Mouse (Mus musculus): ENCODE measurements around the gene Olfr1418. TPM values are rescaled to one million over a fixed set of nuclear protein-coding genes. Genes with fewer than 3 reads are reported as not detected.

Gene Olfr1418
- polyA plus RNA-seq, 1 experiment from 2014 or later, result not detected

DNA sequence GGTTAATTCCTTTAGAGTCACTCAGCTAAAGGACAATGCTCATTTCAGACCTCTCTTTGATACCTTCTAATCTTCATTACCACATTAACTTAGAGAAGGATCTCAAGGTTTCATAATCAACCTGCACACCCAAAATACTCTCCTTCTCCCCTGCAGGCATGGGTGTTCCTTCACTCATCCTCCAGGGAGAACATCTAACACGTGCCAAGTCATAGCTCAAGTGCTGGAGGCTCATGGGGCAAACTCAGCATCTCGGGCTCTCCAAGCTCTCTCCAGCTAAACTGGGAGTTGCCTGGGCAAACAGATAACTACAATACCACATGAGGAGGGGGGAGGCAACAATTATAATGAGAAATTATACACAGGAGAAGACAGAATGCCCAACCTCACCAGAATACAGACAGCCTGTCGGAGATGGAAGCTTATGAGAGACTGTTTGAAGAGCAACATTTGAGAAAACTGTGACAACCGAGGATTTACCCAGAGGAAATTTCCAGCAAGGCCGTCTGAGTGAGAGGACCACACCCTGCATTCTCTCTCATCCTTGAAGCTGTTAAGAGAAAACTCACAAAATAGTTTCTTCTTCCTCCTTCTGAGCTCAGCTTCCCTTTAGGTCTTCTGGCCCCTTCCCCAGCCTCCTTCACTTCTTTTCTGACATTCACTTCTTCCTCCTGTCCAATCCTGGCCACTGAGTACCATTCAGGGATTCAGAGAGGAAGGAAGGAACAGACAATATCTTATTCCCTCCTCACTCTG is 50.7 kb downstream of the Olfr1418 start:
- Histone ChIP-seq H3K9ac (no peak overlapping the region), H3K4me1 (replicated peaks) (peaks cover 5% of the 10 kb centered on the region; the same call in 1 of the 2 replicates), H3K9me3 (replicated peaks) (no peaks in the 10 kb centered on the region), H3K27ac (no peak overlapping the region), H3K4me2 (no peak overlapping the region), H3K36me3 (no peaks in the 10 kb centered on the region), H3K4me3 (replicated peaks) (no peak overlapping the region), H3K27me3 (no peaks in the 10 kb centered on the region)
- DNase-seq (no peak), ATAC-seq (ENCODE audit: low read depth) (no peak)
- 39% methylated on average over 5 of the region's 5 CpGs for WGBS (ENCODE audit: insufficient replicate concordance)

DNA sequence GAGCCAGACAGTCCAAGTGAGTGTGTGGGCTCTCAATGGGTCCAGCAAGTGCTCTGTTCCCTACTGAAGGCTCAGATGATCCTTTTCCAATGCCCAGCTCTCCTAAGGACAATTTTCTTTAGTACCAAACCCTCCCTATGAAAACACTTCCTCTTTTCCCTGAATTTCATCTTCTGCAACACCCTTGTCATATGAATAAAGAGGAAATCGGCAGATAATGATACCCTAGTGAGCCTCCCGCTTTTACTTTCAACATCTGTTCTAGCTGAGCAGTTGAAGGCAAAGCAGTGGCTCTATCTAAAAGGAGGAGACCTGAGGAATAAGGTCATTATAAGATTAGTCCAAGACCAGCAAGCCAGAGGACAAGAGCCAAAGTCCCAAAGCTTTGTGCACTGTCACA is 52.4 kb downstream of the Olfr1418 start:
- Histone ChIP-seq H3K4me2 (no peak overlapping the region), H3K4me1 (replicated peaks) (no peaks in the 10 kb centered on the region), H3K36me3 (no peaks in the 10 kb centered on the region), H3K9ac (no peak overlapping the region), H3K4me3 (replicated peaks) (no peak overlapping the region), H3K9me3 (replicated peaks) (no peaks in the 10 kb centered on the region), H3K27ac (no peak overlapping the region), H3K27me3 (no peaks in the 10 kb centered on the region)
- no peak for ATAC-seq (ENCODE audit: low read depth)
- DNase-seq, result no peak
- 34% methylated on average over 2 of the region's 2 CpGs for WGBS (ENCODE audit: insufficient replicate concordance)

DNA sequence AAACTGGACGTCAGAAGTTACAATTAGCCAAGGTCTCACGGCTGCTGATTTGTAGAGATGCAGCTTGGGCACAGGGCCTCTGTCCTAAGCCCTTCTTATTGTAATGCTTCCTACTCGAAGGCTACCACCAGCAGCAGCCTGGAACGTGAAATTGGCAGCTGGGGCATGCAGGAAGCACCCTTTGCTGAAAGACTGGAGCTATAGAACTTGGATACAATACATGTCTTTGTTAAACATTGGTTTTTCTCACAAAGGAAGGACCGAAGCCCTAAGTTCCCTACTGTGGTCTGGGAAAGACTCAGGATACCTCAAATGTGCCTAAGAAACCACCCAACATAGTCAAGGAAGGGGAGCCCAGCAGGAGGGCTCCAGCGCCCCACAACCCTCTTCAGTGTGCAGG is 53.0 kb downstream of the Olfr1418 start:
- H3K9me3 ChIP-seq (replicated peaks), result no peaks in the 10 kb centered on the region
- no peaks in the 10 kb centered on the region for H3K36me3 ChIP-seq

DNA sequence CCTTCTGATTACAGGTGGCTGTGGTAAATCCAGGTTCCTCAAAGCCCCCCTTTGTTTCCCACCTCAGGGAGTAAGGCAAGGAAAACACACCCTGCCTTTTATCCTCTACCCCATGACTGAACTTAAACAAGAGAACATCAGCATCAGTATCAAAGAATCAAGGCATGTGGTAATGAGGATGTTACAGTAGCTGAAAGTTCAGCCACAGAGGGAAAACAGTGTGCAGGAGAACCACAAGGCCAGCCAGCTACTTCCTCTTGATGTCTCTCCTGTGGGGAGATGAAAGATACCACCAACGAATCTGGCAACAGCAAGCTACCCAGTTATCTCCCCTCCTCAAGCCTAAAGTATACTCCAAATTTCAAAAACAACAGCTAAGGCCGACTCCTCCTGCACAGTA is 53.6 kb downstream of the Olfr1418 start:
- 7% methylated on average over 2 of the region's 2 CpGs for WGBS (ENCODE audit: insufficient replicate concordance)
- ATAC-seq (ENCODE audit: low read depth) (no peak), DNase-seq (no peak)
- H3K36me3 ChIP-seq, result no peaks in the 10 kb centered on the region
- no peak overlapping the region for H3K4me2 ChIP-seq
- H3K4me1 ChIP-seq (replicated peaks), result no peaks in the 10 kb centered on the region
- no peak overlapping the region for H3K9ac ChIP-seq
- H3K27ac ChIP-seq, result no peak overlapping the region
- no peaks in the 10 kb centered on the region for H3K9me3 ChIP-seq (replicated peaks)
- H3K27me3 ChIP-seq, result no peaks in the 10 kb centered on the region
- H3K4me3 ChIP-seq (replicated peaks), result no peak overlapping the region

More for the DNA sequence above, 53.0 kb downstream of the Olfr1418 start:
- Histone ChIP-seq H3K4me2 (no peak overlapping the region), H3K4me3 (replicated peaks) (no peak overlapping the region), H3K27me3 (no peaks in the 10 kb centered on the region), H3K9ac (no peak overlapping the region), H3K27ac (no peak overlapping the region), H3K4me1 (replicated peaks) (no peaks in the 10 kb centered on the region)
- DNase-seq, result no peak
- 29% methylated on average over 6 of the region's 6 CpGs for WGBS (ENCODE audit: insufficient replicate concordance)
- no peak for ATAC-seq (ENCODE audit: low read depth)

DNA sequence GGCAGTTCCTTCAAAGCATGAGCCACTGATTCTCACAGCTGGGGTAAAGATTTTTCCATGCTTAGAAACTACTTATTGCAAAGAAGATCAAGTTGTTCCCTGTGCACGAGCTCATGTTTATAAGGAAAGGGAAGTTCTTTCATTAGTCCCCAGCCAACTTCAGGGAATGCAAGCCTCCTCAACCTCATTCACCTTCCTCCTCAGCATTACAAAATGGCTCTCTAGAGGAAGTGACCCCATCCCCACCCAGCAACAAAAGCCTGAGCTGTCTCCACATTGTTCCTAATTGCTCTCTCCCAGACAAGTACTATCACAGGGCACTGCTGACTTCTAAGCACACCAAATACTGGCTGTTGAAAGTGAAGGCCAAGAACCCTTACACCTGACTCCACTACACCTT is 56.4 kb downstream of the Olfr1418 start:
- no peak overlapping the region for H3K4me3 ChIP-seq (replicated peaks)
- ATAC-seq (ENCODE audit: low read depth) (no peak), DNase-seq (no peak)
- no peaks in the 10 kb centered on the region for H3K27me3 ChIP-seq
- no peak overlapping the region for H3K27ac ChIP-seq
- H3K9me3 ChIP-seq (replicated peaks), result no peaks in the 10 kb centered on the region
- no peaks in the 10 kb centered on the region for H3K4me1 ChIP-seq (replicated peaks)
- 32% methylated on average over 1 of the region's 1 CpGs for WGBS (ENCODE audit: insufficient replicate concordance)
- no peak overlapping the region for H3K9ac ChIP-seq
- no peaks in the 10 kb centered on the region for H3K36me3 ChIP-seq
- H3K4me2 ChIP-seq, result no peak overlapping the region

Other genes starting within 250 kb of the Olfr1418 start
- gene Ms4a2, start 237.3 kb downstream of the Olfr1418 start, polyA plus RNA-seq (2015; fragmentation: Nextera tagmentation; extraction: Ambion mirVana), result 0.90 and 1.3 TPM in 2 replicates
- 14.7 and 15.1 TPM in 2 replicates for gene Ms4a3, start 220.2 kb downstream of the Olfr1418 start, polyA plus RNA-seq (2015; fragmentation: Nextera tagmentation; extraction: Ambion mirVana)
- 0.49 TPM in 1 of 2 replicates, not detected in the other for gene Oosp2, start 200.5 kb downstream of the Olfr1418 start, polyA plus RNA-seq (2015; fragmentation: Nextera tagmentation; extraction: Ambion mirVana)
- not detected in 2 replicates for gene Oosp1, start 169.9 kb downstream of the Olfr1418 start, polyA plus RNA-seq (2015; fragmentation: Nextera tagmentation; extraction: Ambion mirVana)
- not detected in 2 replicates for gene Oosp3, start 164.0 kb downstream of the Olfr1418 start, polyA plus RNA-seq (2015; fragmentation: Nextera tagmentation; extraction: Ambion mirVana)
- not detected in 2 replicates for gene Gif, start 113.5 kb downstream of the Olfr1418 start, polyA plus RNA-seq (2015; fragmentation: Nextera tagmentation; extraction: Ambion mirVana)
- 53.8 and 55.6 TPM in 2 replicates for gene Mrpl16, start 90.7 kb downstream of the Olfr1418 start, polyA plus RNA-seq (2015; fragmentation: Nextera tagmentation; extraction: Ambion mirVana)
- 1.9 and 2.0 TPM in 2 replicates for gene Stx3, start 41.7 kb downstream of the Olfr1418 start, polyA plus RNA-seq (2015; fragmentation: Nextera tagmentation; extraction: Ambion mirVana)
- gene Olfr1417, start 21.8 kb downstream of the Olfr1418 start, polyA plus RNA-seq (2015; fragmentation: Nextera tagmentation; extraction: Ambion mirVana), result not detected in 2 replicates
- gene Olfr1419, start 14.0 kb upstream of the Olfr1418 start, polyA plus RNA-seq (2015; fragmentation: Nextera tagmentation; extraction: Ambion mirVana), result not detected in 2 replicates
- not detected in 2 replicates for gene Olfr1420, start 25.5 kb upstream of the Olfr1418 start, polyA plus RNA-seq (2015; fragmentation: Nextera tagmentation; extraction: Ambion mirVana)
- gene Patl1, start 51.3 kb upstream of the Olfr1418 start, polyA plus RNA-seq (2015; fragmentation: Nextera tagmentation; extraction: Ambion mirVana), result 6.2 and 8.1 TPM in 2 replicates
- gene Osbp, start 104.9 kb upstream of the Olfr1418 start, polyA plus RNA-seq (2015; fragmentation: Nextera tagmentation; extraction: Ambion mirVana), result 2.2 and 2.4 TPM in 2 replicates
- gene Olfr1423, start 180.3 kb upstream of the Olfr1418 start, polyA plus RNA-seq (2015; fragmentation: Nextera tagmentation; extraction: Ambion mirVana), result 0.03 TPM in 1 of 2 replicates, not detected in the other
- gene Olfr1424, start 201.6 kb upstream of the Olfr1418 start, polyA plus RNA-seq (2015; fragmentation: Nextera tagmentation; extraction: Ambion mirVana), result not detected in 2 replicates
- not detected in 2 replicates for gene Olfr1425, start 216.7 kb upstream of the Olfr1418 start, polyA plus RNA-seq (2015; fragmentation: Nextera tagmentation; extraction: Ambion mirVana)
- gene Olfr1426, start 230.9 kb upstream of the Olfr1418 start, polyA plus RNA-seq (2015; fragmentation: Nextera tagmentation; extraction: Ambion mirVana), result not detected in 2 replicates
- gene Olfr1427, start 242.3 kb upstream of the Olfr1418 start, polyA plus RNA-seq (2015; fragmentation: Nextera tagmentation; extraction: Ambion mirVana), result not detected in 2 replicates

Measured in liver, embryonic 13.5 days (tissue).